Mouse (Mus musculus) gastrocnemius, postnatal 4 days (tissue): ENCODE measurements around the gene Rnf144a. TPM values are rescaled to one million over a fixed set of nuclear protein-coding genes. Genes with fewer than 3 reads are reported as not detected.

ENCODE experiments used
- DNase-seq, 2 experiments: peaks; one replicate each; pipeline ENCODE4 v3.0.0; 2021 to 2022; ENCODE audit warnings: low spot score in 2 of 2, mixed read lengths in 2 of 2
- total RNA-seq, 2 experiments: library from RNA; stranded (reverse); gene quantifications; 2 replicates each; pipeline ENCODE4 v1.2.3; 2021

Rnf144a gene
- total RNA-seq, 2 experiments from 2014 or later: 47.7 to 48.2 TPM

- no peak for DNase-seq
These were observed 38.3 kb downstream of the Rnf144a start for GRCm38 (mm10) chr12:26376541-26377323.

- no peak for DNase-seq
These were observed 41.3 kb downstream of the Rnf144a start for GRCm38 (mm10) chr12:26373721-26374120.

GRCm38 (mm10) chr12:26370004-26370403 is 45.0 kb downstream of the Rnf144a start:
- DNase-seq: no peak

- DNase-seq: no peak
These were observed 47.7 kb downstream of the Rnf144a start for GRCm38 (mm10) chr12:26367361-26367760.

- DNase-seq: no peak
These were observed 48.7 kb downstream of the Rnf144a start for GRCm38 (mm10) chr12:26366372-26366771.

- DNase-seq: no peak
These were observed 49.3 kb downstream of the Rnf144a start for GRCm38 (mm10) chr12:26365531-26366315.

- DNase-seq: no peak
These were observed 50.2 kb downstream of the Rnf144a start for GRCm38 (mm10) chr12:26364822-26365221.

- no peak for DNase-seq
These were observed 54.0 kb downstream of the Rnf144a start for GRCm38 (mm10) chr12:26360946-26361523.

- DNase-seq: no peak
These were observed 55.2 kb downstream of the Rnf144a start for GRCm38 (mm10) chr12:26359817-26360216.

- DNase-seq: no peak
These were observed 55.8 kb downstream of the Rnf144a start for GRCm38 (mm10) chr12:26359241-26359640.

GRCm38 (mm10) chr12:26357246-26357645 is 57.8 kb downstream of the Rnf144a start:
- no peak for DNase-seq

- peak in 1 of 2 experiments; percentile 22 for DNase-seq
These were observed 58.9 kb downstream of the Rnf144a start for GRCm38 (mm10) chr12:26356191-26356590.

GRCm38 (mm10) chr12:26351321-26351720 is 63.7 kb downstream of the Rnf144a start:
- DNase-seq: no peak

- no peak for DNase-seq
These were observed 70.6 kb downstream of the Rnf144a start for GRCm38 (mm10) chr12:26344408-26344807.

GRCm38 (mm10) chr12:26343131-26343530 is 71.9 kb downstream of the Rnf144a start:
- DNase-seq: no peak

GRCm38 (mm10) chr12:26342663-26343062 is 72.4 kb downstream of the Rnf144a start:
- no peak for DNase-seq

- DNase-seq: no peak
These were observed 73.0 kb downstream of the Rnf144a start for GRCm38 (mm10) chr12:26342086-26342485.

GRCm38 (mm10) chr12:26340621-26341020 is 74.4 kb downstream of the Rnf144a start:
- DNase-seq: no peak

GRCm38 (mm10) chr12:26339886-26340285 is 75.2 kb downstream of the Rnf144a start:
- no peak for DNase-seq

GRCm38 (mm10) chr12:26339181-26339580 is 75.9 kb downstream of the Rnf144a start:
- no peak for DNase-seq

- DNase-seq: no peak
These were observed 81.4 kb downstream of the Rnf144a start for GRCm38 (mm10) chr12:26333678-26334077.

GRCm38 (mm10) chr12:26331048-26331447 is 84.0 kb downstream of the Rnf144a start:
- DNase-seq: peak in 1 of 2 experiments; percentile 61
